Comparison of ENCODE assay signal across 13 mouse cellular contexts in the genomic region with DNA sequence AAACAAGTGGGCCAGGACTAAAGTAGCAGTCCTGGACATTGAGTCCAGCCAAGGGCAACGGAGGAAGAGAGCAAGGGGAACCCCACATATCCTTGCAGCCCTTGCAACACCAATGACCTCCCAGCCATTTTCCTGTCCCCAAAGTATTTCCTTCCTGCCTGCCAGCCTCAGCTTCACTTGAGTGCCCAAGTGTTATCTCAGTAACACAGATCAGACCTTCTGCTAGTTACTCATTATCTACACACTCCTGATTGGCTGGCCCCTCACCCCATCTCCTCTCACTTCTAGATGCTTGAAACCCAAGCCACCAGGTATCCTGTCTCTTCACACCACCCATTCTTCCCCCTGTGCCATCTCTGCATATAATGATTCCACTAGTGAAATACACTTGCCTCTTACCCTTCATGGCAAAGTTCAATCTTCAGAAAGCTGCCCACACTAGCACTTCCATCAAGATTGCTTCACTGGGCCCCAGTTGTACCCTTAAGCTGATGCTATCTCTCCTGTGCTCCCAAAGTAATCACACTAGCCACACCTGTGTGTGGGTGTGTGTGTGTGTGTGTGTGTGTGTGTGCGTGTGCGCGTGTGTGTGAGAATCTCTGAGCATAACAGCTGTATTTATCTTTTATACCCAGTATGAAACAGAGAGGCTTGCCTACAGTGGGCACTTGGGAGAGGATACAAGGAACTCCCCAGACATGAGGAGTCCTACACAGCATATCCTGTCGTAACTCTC.
A peak's percentile ranks its signal among the peaks of the same experiment; 100 is the strongest.
DNase-seq lines count a peak whose midpoint lies in the region; ATAC-seq lines count a peak whose summit lies in the region.
"Had no signal": no experiment of that assay in that cellular context is flagged by ENCODE, and none has a peak within 500 bp of the region (broad histone marks: within the 10 kb centered on the region; RNA-seq: fewer than 3 reads in every experiment).

No protein-coding gene starts in this region.

- peaks cover 15% of the 10 kb centered on the region; the same call in 1 of the 2 replicates for H3K36me3 ChIP-seq in kidney, embryonic 14.5 days (ENCODE audit: control insufficient read depth, insufficient read depth, low read length)
- H3K36me3 ChIP-seq: neural tube, embryonic 12.5 days had no signal

- WGBS in kidney, embryonic 14.5 days: 81% methylated on average over 5 of the region's 5 CpGs

- DNase-seq in kidney, postnatal 14 days: no peak
- DNase-seq in c-Kit-positive CD71-positive TER-119-negative erythroid progenitor cells, embryonic 14.5 days (ENCODE audit: low read depth): peak; percentile 67
- DNase-seq in kidney, postnatal 36 days: peak; percentile 22 to 34
- peak; percentile 70 to 72 for DNase-seq in spleen, postnatal 36 days (ENCODE audit: low spot score in 2 of 2)
- no peak for DNase-seq in heart, adult 9 months (ENCODE audit: low spot score in 2 of 2)
- DNase-seq in adrenal gland, postnatal 10 days: no peak
- DNase-seq in left cerebral cortex, postnatal 25 days (ENCODE audit: low spot score in 2 of 2): no peak

- H3K27ac ChIP-seq in kidney, embryonic 14.5 days (ENCODE audit: low read depth, low read length): no peak overlapping the region
- H3K27ac ChIP-seq: forebrain, embryonic 13.5 days; kidney, postnatal 0 days; neural tube, embryonic 12.5 days had no signal

- no peak overlapping the region for H3K4me2 ChIP-seq in kidney, embryonic 14.5 days (replicated peaks; ENCODE audit: low read depth, low read length)
- H3K4me2 ChIP-seq: forebrain, embryonic 13.5 days; heart, embryonic 12.5 days; neural tube, embryonic 12.5 days had no signal

- intact Hi-C loops in left cerebral cortex, postnatal 25 days (cut with DNase I): no loop called here

- H3K27me3 ChIP-seq in kidney, embryonic 14.5 days (ENCODE audit: control insufficient read depth, insufficient read depth, low read length): no peaks in the 10 kb centered on the region
- H3K27me3 ChIP-seq: CH12.LX; forebrain, embryonic 13.5 days; heart, embryonic 12.5 days; neural tube, embryonic 12.5 days had no signal

- ATAC-seq in kidney, embryonic 14.5 days (ENCODE audit: low FRiP score, low TSS enrichment): peak; percentile 76; the same call in 1 of the 2 replicates
- ATAC-seq: forebrain, embryonic 13.5 days had no signal

- no peak overlapping the region for H3K9ac ChIP-seq in kidney, embryonic 14.5 days (ENCODE audit: low read depth, low read length)
- H3K9ac ChIP-seq: forebrain, embryonic 13.5 days; heart, embryonic 12.5 days; neural tube, embryonic 12.5 days had no signal

- H3K4me3 ChIP-seq in kidney, embryonic 14.5 days (ENCODE audit: low read length): no peak overlapping the region
- H3K4me3 ChIP-seq: forebrain, embryonic 13.5 days; heart, embryonic 12.5 days; neural tube, embryonic 12.5 days had no signal

- H3K9me3 ChIP-seq in kidney, embryonic 14.5 days (ENCODE audit: control insufficient read depth, low read length): no peaks in the 10 kb centered on the region
- H3K9me3 ChIP-seq: forebrain, embryonic 13.5 days; heart, embryonic 12.5 days; neural tube, embryonic 12.5 days had no signal

- H3K4me1 ChIP-seq in kidney, embryonic 14.5 days (ENCODE audit: control insufficient read depth, insufficient read depth, low read length): peaks cover 9% of the 10 kb centered on the region
- H3K4me1 ChIP-seq: forebrain, embryonic 13.5 days; neural tube, embryonic 12.5 days had no signal

Comparison
In these comparisons a context has a peak if more than half of its experiments do, and no peak if none do; other contexts are left out.
1. DNase-seq: peak in c-Kit-positive CD71-positive TER-119-negative erythroid progenitor cells, embryonic 14.5 days (single experiment), kidney, postnatal 36 days (2 of 2) and spleen, postnatal 36 days (2 of 2); none in kidney, postnatal 14 days (single experiment), heart, adult 9 months (0 of 2), adrenal gland, postnatal 10 days (single experiment) and left cerebral cortex, postnatal 25 days (0 of 2).